Comparison of ENCODE assay signal across 8 mouse cellular contexts in the genomic region with DNA sequence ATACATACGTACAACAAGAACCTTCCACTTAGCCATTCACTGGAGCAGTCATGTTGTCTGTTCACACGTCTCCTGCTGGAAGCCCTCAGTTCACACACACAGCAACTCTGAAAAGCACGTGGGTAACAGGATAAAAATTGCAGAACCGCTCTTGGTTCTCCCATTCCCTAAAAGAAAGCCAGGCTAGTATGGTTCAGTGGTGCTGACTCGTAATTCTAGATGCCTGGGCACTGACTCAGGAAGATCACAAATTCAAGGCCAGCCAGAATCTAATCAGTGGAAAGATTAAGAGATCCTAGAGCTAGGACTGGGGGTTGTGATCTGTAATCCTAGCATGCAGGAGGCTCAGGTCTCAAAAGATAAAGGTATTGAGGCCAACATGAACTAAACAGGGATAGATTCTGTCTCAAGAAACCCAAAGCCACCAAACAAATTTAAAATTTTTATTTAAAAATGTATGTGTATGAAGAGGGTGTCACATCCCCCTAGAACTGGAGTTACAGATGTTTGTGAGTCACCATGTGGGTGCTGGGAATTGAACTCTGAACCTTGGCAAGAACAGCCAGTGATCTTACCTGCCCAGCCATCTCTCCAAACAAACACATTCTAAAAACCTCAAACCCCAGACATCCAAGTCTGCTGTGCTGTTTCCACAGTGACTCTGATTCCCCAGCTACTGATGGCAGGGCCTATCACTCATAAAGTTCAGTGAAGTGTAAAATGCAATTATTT. TPM values are rescaled to one million over a fixed set of nuclear protein-coding genes. Genes with fewer than 3 reads are reported as not detected.
DNase-seq lines count a peak whose midpoint lies in the region; ATAC-seq and TF ChIP-seq lines count a peak whose summit lies in the region.

Gene Ephx1 (minus strand): TSS at position 149 of the 732 bp plus-strand sequence.

- H3K27me3 ChIP-seq in kidney, embryonic 15.5 days, result peaks cover 9% of the 10 kb centered on the region; the same call in 1 of the 2 replicates
- no peaks in the 10 kb centered on the region for H3K27me3 ChIP-seq in forebrain, embryonic 14.5 days (replicated peaks; ENCODE audit: control insufficient read depth, insufficient read depth, low read length)
- peaks cover 4% of the 10 kb centered on the region; the same call in 1 of the 2 replicates for H3K27me3 ChIP-seq in midbrain, embryonic 15.5 days (replicated peaks)

- no peak for ATAC-seq in kidney, embryonic 15.5 days (replicated peaks; ENCODE audit: low FRiP score)
- ATAC-seq in forebrain, embryonic 14.5 days, result no peak
- no peak for ATAC-seq in midbrain, embryonic 15.5 days (replicated peaks)

- no peak within 1 kb of the TSS for H3K4me2 ChIP-seq in kidney, embryonic 15.5 days
- H3K4me2 ChIP-seq in forebrain, embryonic 14.5 days (ENCODE audit: low read length), result no peak within 1 kb of the TSS
- no peak within 1 kb of the TSS for H3K4me2 ChIP-seq in midbrain, embryonic 15.5 days

- no peak for DNase-seq in kidney, postnatal 10 days
- DNase-seq in ES-E14 (ENCODE audit: low read depth, low spot score), result no peak
- DNase-seq in layer of hippocampus, postnatal 36 days, result no peak
- no peak for DNase-seq in forebrain, embryonic 14.5 days (ENCODE audit: low spot score)
- DNase-seq in ovary, postnatal 36 days (ENCODE audit: low spot score), result no peak

- H3K9ac ChIP-seq in kidney, embryonic 15.5 days, result no peak within 1 kb of the TSS
- H3K9ac ChIP-seq in ES-E14 (ENCODE audit: insufficient read depth, low read depth, low read length, poor library complexity, severe bottlenecking), result no peak within 1 kb of the TSS
- H3K9ac ChIP-seq in forebrain, embryonic 14.5 days (ENCODE audit: low read length), result no peak within 1 kb of the TSS
- no peak within 1 kb of the TSS for H3K9ac ChIP-seq in midbrain, embryonic 15.5 days

- H3K4me1 ChIP-seq in kidney, embryonic 15.5 days, result peaks cover 29% of the 10 kb centered on the region
- H3K4me1 ChIP-seq in ES-E14 (ENCODE audit: control insufficient read depth in 2 of 2, insufficient read depth in 2 of 2, low read length in 2 of 2, poor library complexity in 1 of 2), result peaks cover 3 to 10% of the 10 kb centered on the region in 2 experiments; a peak in 3 of 4 replicates
- H3K4me1 ChIP-seq in brown adipose tissue, adult 24 weeks (ENCODE audit: control insufficient read depth, insufficient read depth, insufficient read length, low read length), result peaks cover 2% of the 10 kb centered on the region; the same call in 1 of the 2 replicates
- peaks cover 4% of the 10 kb centered on the region; the same call in 1 of the 2 replicates for H3K4me1 ChIP-seq in forebrain, embryonic 14.5 days (ENCODE audit: control insufficient read depth, insufficient read depth, low read length)
- peaks cover 10% of the 10 kb centered on the region for H3K4me1 ChIP-seq in midbrain, embryonic 15.5 days

- no peaks in the 10 kb centered on the region for H3K9me3 ChIP-seq in kidney, embryonic 15.5 days (replicated peaks)
- no peaks in the 10 kb centered on the region for H3K9me3 ChIP-seq in ES-E14 (ENCODE audit: control insufficient read depth, insufficient read depth, low read depth, low read length)
- no peaks in the 10 kb centered on the region for H3K9me3 ChIP-seq in forebrain, embryonic 14.5 days (replicated peaks; ENCODE audit: control insufficient read depth, low read length)
- H3K9me3 ChIP-seq in midbrain, embryonic 15.5 days, result no peaks in the 10 kb centered on the region

- H3K4me3 ChIP-seq in kidney, embryonic 15.5 days (replicated peaks), result no peak within 1 kb of the TSS
- H3K4me3 ChIP-seq in ES-E14 (ENCODE audit: insufficient read depth in 1 of 2, low read depth in 1 of 2, low read length in 2 of 2, poor library complexity in 1 of 2, severe bottlenecking in 1 of 2), result no peak within 1 kb of the TSS
- H3K4me3 ChIP-seq in brown adipose tissue, adult 24 weeks (ENCODE audit: insufficient read depth, low read depth, low read length), result no peak within 1 kb of the TSS
- H3K4me3 ChIP-seq in forebrain, embryonic 14.5 days (ENCODE audit: low read depth, low read length), result no peak within 1 kb of the TSS
- H3K4me3 ChIP-seq in midbrain, embryonic 15.5 days, result no peak within 1 kb of the TSS

- 0 out of 2 replicates have a peak within 1 kb of the TSS, but pooled peaks have one; percentile 0 for H3K27ac ChIP-seq in kidney, embryonic 15.5 days
- no peak within 1 kb of the TSS for H3K27ac ChIP-seq in ES-E14 (ENCODE audit: insufficient read depth, low read depth, low read length, poor library complexity, severe bottlenecking)
- no peak within 1 kb of the TSS for H3K27ac ChIP-seq in brown adipose tissue, adult 24 weeks (replicated peaks; ENCODE audit: low read depth, low read length)
- no peak within 1 kb of the TSS for H3K27ac ChIP-seq in forebrain, embryonic 14.5 days (ENCODE audit: low read depth, low read length)
- no peak within 1 kb of the TSS for H3K27ac ChIP-seq in midbrain, embryonic 15.5 days

- no peaks in the 10 kb centered on the region for H3K36me3 ChIP-seq in kidney, embryonic 15.5 days
- H3K36me3 ChIP-seq in ES-E14 (ENCODE audit: control insufficient read depth, insufficient read depth, low read length, poor library complexity, severe bottlenecking), result no peaks in the 10 kb centered on the region
- H3K36me3 ChIP-seq in forebrain, embryonic 14.5 days (ENCODE audit: control insufficient read depth, insufficient read depth, low read length), result no peaks in the 10 kb centered on the region
- no peaks in the 10 kb centered on the region for H3K36me3 ChIP-seq in midbrain, embryonic 15.5 days (replicated peaks)

- 38% methylated on average over 5 of the region's 5 CpGs for WGBS in kidney, embryonic 15.5 days
- WGBS in forebrain, embryonic 14.5 days, result 56% methylated on average over 5 of the region's 5 CpGs
- 58% methylated on average over 5 of the region's 5 CpGs for WGBS in midbrain, embryonic 15.5 days

- in situ Hi-C loops in ES-E14 (cut with MboI; ENCODE audit: low sequenced_read_pairs in 2 of 2, unreplicated experiment in 2 of 2), result no loop called here

TF ChIP-seq in ES-E14, 5 proteins besides CTCF, POLR2A, EP300 and RAD21:
- TF ChIP-seq ZC3H11A (IDR thresholded peaks at IDR 0.05; ENCODE audit: borderline replicate concordance, low read depth, low read length), result no peak
- TF ChIP-seq MAFK (IDR thresholded peaks at IDR 0.05; ENCODE audit: insufficient read depth, low read depth, low read length), result no peak
- TF ChIP-seq ZNF384 (IDR thresholded peaks at IDR 0.05; ENCODE audit: low read depth, low read length), result no peak
- TF ChIP-seq CHD2 (IDR thresholded peaks at IDR 0.05; ENCODE audit: low read depth, low read length), result no peak
- TF ChIP-seq HCFC1 (IDR thresholded peaks at IDR 0.05; ENCODE audit: borderline replicate concordance, insufficient read depth, low read length), result no peak

RNA-seq across cellular contexts. Expression of gene Ephx1, which starts in this region (rescaled TPM):
- polyA plus RNA-seq in kidney, embryonic 15.5 days (2015; fragmentation: Nextera tagmentation; extraction: Ambion mirVana), result 5.7 and 5.8 TPM in 2 replicates
- total RNA-seq in ES-E14 (2012; rRNA removed), result 12.5 and 35.9 TPM in 2 replicates
- polyA plus RNA-seq in brown adipose tissue, adult 24 weeks (2012; ENCODE audit: insufficient read depth, insufficient read length, missing spikeins), result 27.4 and 27.8 TPM in 2 replicates
- total RNA-seq in layer of hippocampus, postnatal 36 days (2021), result 10 to 100 TPM; 27.1 to 30.8 TPM
- polyA plus RNA-seq in forebrain, embryonic 14.5 days (2014; fragmentation: Nextera tagmentation; extraction: Ambion mirVana), result 4.1 and 5.5 TPM in 2 replicates
- 5.9 and 6.0 TPM in 2 replicates for polyA plus RNA-seq in midbrain, embryonic 15.5 days (2015; fragmentation: Nextera tagmentation; extraction: Ambion mirVana)
